Mouse (Mus musculus) skeletal muscle tissue, postnatal 0 days (tissue): ENCODE measurements around the gene Clmp. TPM values are rescaled to one million over a fixed set of nuclear protein-coding genes. Genes with fewer than 3 reads are reported as not detected.

Experiments used
- polyA plus RNA-seq: library from polyadenylated mRNA; unstranded; fragments of >200 nt; fragmentation: Nextera tagmentation; extraction: Ambion mirVana; gene quantifications from 2 replicates; pipeline ENCODE4 v1.2.1, GENCODE M21; 2015

The Clmp gene
- 14.0 and 18.7 TPM in 2 replicates for polyA plus RNA-seq

DNA sequence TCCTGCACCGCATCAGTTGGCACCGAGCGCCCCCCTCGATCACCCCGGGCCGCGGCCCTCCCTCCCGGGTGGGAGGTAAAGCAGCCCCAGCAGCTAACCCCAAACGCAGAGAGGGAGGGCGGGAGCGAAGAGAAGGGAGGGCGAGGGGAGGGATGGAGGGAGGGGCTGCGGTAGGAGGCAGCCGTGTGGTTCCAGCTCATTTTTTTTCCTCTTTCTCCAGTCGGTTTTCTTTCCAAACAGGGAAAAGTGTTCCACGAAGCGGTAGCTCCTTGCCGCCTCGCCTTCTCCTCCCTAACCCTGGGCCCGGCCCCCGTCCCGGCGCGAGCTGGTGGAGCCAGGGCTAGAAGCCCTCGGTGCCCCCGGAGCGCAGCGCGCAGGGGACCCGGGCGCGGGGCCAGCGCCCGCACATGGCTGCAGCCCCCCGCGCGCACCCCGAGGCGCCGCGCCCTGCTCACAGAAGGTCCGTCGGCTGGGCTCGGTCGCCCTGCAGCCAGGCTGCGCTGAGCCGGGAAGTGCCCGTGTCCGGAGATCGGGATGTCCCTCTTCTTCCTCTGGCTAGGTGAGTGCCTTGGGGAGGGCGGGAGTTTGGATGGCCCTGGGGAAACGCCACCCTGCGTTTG lies at the start of gene Clmp:
TSS of gene Clmp (plus strand) at position 162 of the 620 bp plus-strand sequence.

GRCm38 (mm10) chr9:40670313-40670712 lies 15.4 kb upstream of the Clmp start, which contains the start of gene Gm21915:
TSS of gene Gm21915 (plus strand) at chr9:40670613.

DNA sequence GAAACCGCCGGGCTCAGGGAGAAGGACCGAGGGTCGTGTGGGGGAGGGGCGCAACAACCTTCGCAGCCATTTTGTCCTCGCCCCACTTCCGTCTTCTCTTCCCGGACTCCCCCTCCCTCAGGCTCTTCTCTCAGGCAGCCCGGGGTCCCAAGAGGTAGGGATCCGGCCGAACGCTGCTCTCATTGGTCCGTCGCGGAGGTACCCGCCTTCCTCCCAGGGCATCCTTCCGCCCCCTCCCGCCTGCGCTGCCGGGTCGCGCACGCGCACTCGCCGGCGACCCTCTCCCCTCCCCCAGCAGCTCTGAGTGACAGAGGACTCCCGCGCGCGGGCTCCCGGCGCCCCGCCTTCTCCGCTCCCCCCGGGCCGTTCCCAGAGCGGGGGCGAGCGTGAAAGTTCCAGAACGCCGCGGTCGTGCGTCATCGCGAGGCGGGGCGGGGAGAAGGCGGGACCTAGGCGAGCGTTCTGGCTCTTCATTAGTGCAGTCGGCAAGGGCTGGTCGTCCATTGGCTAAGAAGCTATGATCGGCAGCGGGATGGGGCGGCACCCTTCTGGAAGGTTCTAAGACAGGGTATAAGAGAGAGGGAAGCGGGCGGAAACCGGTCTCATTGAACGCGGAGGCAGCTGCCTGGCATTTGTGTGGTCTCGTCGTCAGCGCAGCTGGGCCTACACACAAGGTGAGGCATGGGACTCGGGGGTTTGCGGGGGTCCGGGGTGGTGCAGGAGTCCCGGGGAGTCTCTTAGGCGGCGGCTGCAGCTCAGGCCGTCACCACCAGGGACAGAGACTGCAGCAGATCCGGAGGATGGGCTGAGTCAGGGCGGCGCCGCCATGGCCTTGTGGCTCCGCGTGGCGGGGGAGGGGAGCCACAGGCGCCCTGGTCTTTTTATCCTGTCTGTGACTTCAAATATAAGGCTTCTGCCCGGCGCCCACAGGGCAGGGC lies 115.2 kb downstream of the Clmp start, which contains the start of gene Hspa8:
TSS of gene Hspa8 (plus strand) at position 310 of the 938 bp plus-strand sequence.

Other genes with a start within 250 kb of the Clmp start
- gene Gramd1b, start 154.6 kb upstream of the Clmp start, polyA plus RNA-seq = 9.7 and 13.3 TPM in 2 replicates
- gene Gm21915, start 15.3 kb upstream of the Clmp start, polyA plus RNA-seq = not detected in 2 replicates
- gene Hspa8, start 115.0 kb downstream of the Clmp start, polyA plus RNA-seq = 1,010 and 1,032 TPM in 2 replicates
- not detected in 2 replicates for gene Bsx, start 188.2 kb downstream of the Clmp start, polyA plus RNA-seq